Mouse (Mus musculus) liver, adult 2 months (tissue): ENCODE results near the gene Babam1. TPM values are rescaled to one million over a fixed set of nuclear protein-coding genes. Genes with fewer than 3 reads are reported as not detected.

Experiments
- DNase-seq: peaks from one replicate; pipeline ENCODE4 v3.0.0-alpha.2; 2011; ENCODE audit warnings: low read depth, low spot score; ENCODE audit errors: extremely low read depth
- H3K27ac ChIP-seq: fragments of 200-500 bp; replicated peaks from 2 replicates; pipeline ENCODE4 v1.5.1; 2012; ENCODE audit warnings: low read depth, mild to moderate bottlenecking, control low read depth, inconsistent platforms, low read length; ENCODE audit not compliant: insufficient read depth
- H3K27me3 ChIP-seq: fragments of 200-500 bp; 2 replicates; pipeline ENCODE4 v1.6.1; 2012; ENCODE audit warnings: mild to moderate bottlenecking, moderate library complexity, low read length, inconsistent platforms; ENCODE audit not compliant: control insufficient read depth, insufficient read depth
- H3K36me3 ChIP-seq: fragments of 200-500 bp; 2 replicates; pipeline ENCODE4 v1.6.1; 2012; ENCODE audit warnings: low read length, inconsistent platforms; ENCODE audit not compliant: control insufficient read depth, insufficient read depth
- H3K4me1 ChIP-seq: fragments of 200-500 bp; 2 replicates; pipeline ENCODE4 v1.6.1; 2011; ENCODE audit warnings: low read length; ENCODE audit not compliant: control insufficient read depth, insufficient read depth
- H3K4me3 ChIP-seq: fragments of 200-500 bp; 2 replicates; pipeline ENCODE4 v1.5.1; 2011; ENCODE audit warnings: low read depth, mild to moderate bottlenecking, control low read depth, low read length, moderate library complexity; ENCODE audit not compliant: insufficient read depth
- H3K79me2 ChIP-seq: fragments of 200-500 bp; 2 replicates; pipeline ENCODE4 v1.6.1; 2012; ENCODE audit warnings: inconsistent platforms, mild to moderate bottlenecking, low read length, moderate library complexity; ENCODE audit not compliant: control insufficient read depth, insufficient read depth
- H3K9ac ChIP-seq: fragments of 200-500 bp; 2 replicates; pipeline ENCODE4 v1.6.1; 2012; ENCODE audit warnings: low read depth, mild to moderate bottlenecking, control low read depth, inconsistent platforms, low read length
- CTCF ChIP-seq: fragments of 200-500 bp; IDR thresholded peaks from 2 replicates; pipeline ENCODE4 v1.5.1; 2011; ENCODE audit warnings: low read depth, low read length, control low read depth
- POLR2A ChIP-seq: fragments of 200-500 bp; IDR thresholded peaks from 2 replicates; pipeline ENCODE4 v1.6.1; 2011; ENCODE audit warnings: low read length, control low read depth; ENCODE audit not compliant: insufficient read depth; ENCODE audit errors: extremely low read depth
- WGBS: fragments of 180-500 bp; shearing (Covaris S2); methylation state at CpG from one replicate; pipeline ENCODE4 v1.1.7; 2018; 5-methylcytosine and 5-hydroxymethylcytosine counted together
- polyA plus RNA-seq: library from polyadenylated mRNA; depleted of rRNA; stranded (reverse); fragments of >200 nt; gene quantifications from 2 replicates; pipeline ENCODE4 v1.2.3, GENCODE M21; 2012
- total RNA-seq: library from RNA; depleted of rRNA; stranded (reverse); fragments of >200 nt; gene quantifications from 2 replicates; pipeline ENCODE4 v1.2.3, GENCODE M21; 2014

Gene Babam1
- total and polyA plus RNA-seq, 2 experiments: 42.7 to 106 TPM

DNA sequence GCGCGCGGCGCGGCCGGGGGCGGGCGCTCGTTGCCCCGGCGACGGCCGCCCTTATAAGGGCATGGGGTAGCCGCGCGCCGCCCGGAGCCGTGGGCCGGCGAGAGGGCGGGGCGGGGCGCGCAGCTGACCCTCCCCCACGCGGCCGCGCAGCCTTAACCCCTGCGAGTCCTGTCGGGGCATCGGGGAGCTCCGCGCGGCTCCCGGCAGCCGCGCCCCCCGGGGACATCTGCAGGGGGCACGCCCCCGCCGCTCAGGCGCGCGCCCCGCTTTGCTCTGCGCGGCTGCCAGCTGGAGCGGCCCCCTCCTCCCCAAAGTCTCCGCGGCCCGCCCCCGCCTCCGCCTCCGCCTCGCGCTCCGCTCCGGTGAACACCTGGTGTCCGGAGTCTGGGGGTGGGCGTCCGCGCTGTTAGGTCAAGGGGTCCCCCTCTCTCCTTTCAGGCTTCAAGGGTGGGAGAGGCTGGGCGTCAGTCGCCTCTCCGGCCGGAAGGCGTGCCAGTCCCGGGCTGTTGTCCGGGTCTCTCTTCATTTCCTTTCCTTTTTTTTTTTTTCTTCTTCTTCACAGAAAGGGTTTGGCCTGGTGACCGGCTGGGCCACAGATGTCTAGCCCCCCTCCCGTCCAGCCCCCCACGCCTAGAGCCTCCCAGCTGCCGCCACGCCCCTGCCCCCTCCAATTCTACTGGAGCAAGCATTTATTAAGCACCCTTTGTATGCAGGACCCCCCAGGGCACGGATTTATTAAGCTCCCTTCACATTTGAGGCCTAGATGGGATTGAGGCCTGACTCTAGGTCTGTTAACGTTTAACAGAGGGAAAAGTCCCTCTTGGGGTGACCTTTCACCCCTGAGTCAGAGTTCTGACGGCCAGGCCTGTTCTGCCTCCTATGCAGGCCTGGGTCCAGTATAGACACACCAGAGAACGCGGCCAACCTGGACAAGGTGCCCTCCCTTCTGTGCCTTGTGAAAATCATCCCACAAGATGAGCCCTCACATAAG is 14.4 kb upstream of the Babam1 start:
- peak; percentile 96 for DNase-seq
- Histone ChIP-seq H3K4me1 (peaks cover 21% of the 10 kb centered on the region), H3K27me3 (no peaks in the 10 kb centered on the region), H3K4me3 (peak overlapping the region; percentile 96), H3K79me2 (peaks cover 34% of the 10 kb centered on the region), H3K27ac (peak overlapping the region; percentile 95), H3K36me3 (peaks cover 2% of the 10 kb centered on the region; the same call in 1 of the 2 replicates), H3K9ac (peak overlapping the region; percentile 96)
- WGBS: under 1% methylated on average over 64 of the region's 80 CpGs
- TF ChIP-seq POLR2A: peak; percentile 57
- TF ChIP-seq CTCF: no peak

DNA sequence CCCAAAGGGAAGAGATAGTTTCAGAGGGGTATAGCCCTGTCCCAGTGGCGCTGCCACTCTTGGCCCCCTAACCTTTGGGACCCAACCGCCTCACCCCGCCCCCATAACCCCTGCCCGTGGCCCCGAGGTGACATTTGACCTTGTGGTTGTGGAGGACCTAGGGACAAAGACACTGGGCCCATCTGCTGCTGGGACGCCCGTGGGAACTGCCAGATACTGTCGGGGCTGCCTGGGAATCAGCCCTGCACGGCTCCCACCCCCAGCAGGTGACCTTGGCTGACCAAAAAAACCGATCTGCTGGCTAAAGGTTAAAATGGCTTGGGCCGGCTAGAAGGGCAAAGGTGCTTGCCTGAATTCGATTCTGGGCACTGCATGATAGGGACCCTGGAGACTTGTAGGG is 13.3 kb upstream of the Babam1 start:
- H3K27ac ChIP-seq: peak overlapping the region; percentile 95
- H3K36me3 ChIP-seq: no peaks in the 10 kb centered on the region
- TF ChIP-seq POLR2A (peak; percentile 51; the same call in 1 of the 2 replicates), CTCF (no peak)
- no peaks in the 10 kb centered on the region for H3K27me3 ChIP-seq
- peaks cover 17% of the 10 kb centered on the region for H3K4me1 ChIP-seq
- H3K79me2 ChIP-seq: peaks cover 31% of the 10 kb centered on the region
- H3K9ac ChIP-seq: peak overlapping the region; percentile 61
- peak overlapping the region; percentile 21; the same call in 1 of the 2 replicates for H3K4me3 ChIP-seq
- WGBS: 9% methylated on average over 12 of the region's 12 CpGs
- DNase-seq: peak; percentile 89

DNA sequence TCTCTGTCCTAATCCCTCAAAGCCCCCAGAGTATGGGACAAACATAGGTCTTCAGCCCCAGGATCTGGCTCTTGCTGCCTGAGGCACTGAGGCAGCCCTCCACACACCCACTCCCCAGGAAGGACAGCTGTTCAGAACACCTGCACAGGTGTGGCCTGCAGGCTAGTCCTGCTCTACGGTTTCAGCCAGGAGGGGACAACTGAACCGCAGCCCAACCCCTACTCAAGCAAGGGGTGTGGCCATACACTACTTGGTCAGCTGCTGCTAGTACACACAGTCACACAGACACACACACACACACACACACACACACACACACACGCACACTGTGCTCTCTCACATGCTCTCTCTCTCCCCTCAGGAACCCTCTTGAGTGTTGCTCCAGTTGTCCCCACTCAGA is 12.8 kb upstream of the Babam1 start:
- Histone ChIP-seq H3K79me2 (peaks cover 28% of the 10 kb centered on the region), H3K4me3 (peak overlapping the region; percentile 1; the same call in 1 of the 2 replicates), H3K9ac (peak overlapping the region; percentile 54), H3K27me3 (no peaks in the 10 kb centered on the region), H3K36me3 (no peaks in the 10 kb centered on the region), H3K4me1 (peaks cover 12% of the 10 kb centered on the region), H3K27ac (peak overlapping the region; percentile 95)
- peak; percentile 57 for DNase-seq
- 16% methylated on average over 3 of the region's 3 CpGs for WGBS
- no peak for TF ChIP-seq POLR2A
- TF ChIP-seq CTCF: no peak

DNA sequence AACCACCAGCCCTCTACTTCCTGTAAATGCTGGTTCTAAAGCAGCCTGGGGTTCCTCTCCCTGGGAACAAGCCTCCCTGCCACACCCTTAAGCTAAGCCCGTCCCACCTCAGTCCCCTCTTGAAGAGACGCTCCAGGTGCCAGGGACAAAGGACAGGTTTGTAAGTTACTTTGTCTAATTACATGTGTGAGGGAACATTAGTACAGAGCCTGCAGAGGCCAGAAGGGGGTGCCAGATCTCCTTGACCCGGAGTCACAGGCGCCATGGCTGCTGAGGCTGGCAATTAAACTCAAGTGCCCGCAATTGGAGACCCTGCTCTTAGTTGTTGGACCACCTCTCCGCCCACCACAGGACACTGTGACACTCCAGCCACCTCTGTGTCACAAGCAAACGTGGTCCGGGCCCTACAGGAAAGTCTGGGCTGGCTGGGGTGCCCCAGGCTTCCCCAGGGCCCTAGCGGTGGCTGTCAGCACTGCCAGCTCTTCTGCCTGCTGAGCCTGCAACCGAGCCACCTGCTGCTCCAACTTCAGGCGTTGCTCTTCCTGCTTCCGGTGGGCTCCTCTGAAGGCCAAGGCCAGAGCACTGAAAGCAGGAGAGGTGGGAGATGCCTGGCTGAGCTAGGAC is 11.3 kb upstream of the Babam1 start:
- 89% methylated on average over 12 of the region's 12 CpGs for WGBS
- DNase-seq: peak; percentile 31
- no peaks in the 10 kb centered on the region for H3K27me3 ChIP-seq
- H3K27ac ChIP-seq: no peak overlapping the region
- H3K4me1 ChIP-seq: peaks cover 8% of the 10 kb centered on the region; the same call in 1 of the 2 replicates
- H3K9ac ChIP-seq: no peak overlapping the region
- no peaks in the 10 kb centered on the region for H3K36me3 ChIP-seq
- peaks cover 14% of the 10 kb centered on the region for H3K79me2 ChIP-seq
- TF ChIP-seq POLR2A: no peak
- TF ChIP-seq CTCF: peak; percentile 61
- no peak overlapping the region for H3K4me3 ChIP-seq

DNA sequence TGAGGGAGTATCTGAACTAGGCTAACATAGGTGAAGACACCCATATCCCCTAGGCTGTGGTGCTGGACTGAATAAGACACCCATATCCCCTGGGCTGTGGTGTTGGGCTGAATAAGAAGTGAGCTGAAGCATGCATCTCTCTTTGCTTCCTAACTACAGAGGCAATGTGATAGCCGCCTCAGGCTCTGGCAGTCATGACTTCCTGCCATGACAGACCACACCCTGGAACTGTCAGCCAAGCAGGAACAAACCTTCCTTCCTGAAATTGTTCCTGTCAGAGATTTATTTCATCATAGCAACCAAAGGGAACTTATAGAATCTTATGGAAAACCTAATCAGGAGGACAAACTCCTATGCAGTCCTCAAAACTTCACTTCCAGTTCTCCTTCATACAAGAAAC is 8.4 kb upstream of the Babam1 start:
- peak; percentile 23 for DNase-seq
- no peak overlapping the region for H3K4me3 ChIP-seq
- 56% methylated on average over 1 of the region's 1 CpGs for WGBS
- H3K36me3 ChIP-seq: no peaks in the 10 kb centered on the region
- no peaks in the 10 kb centered on the region for H3K27me3 ChIP-seq
- H3K79me2 ChIP-seq: no peaks in the 10 kb centered on the region
- TF ChIP-seq POLR2A: no peak
- TF ChIP-seq CTCF: no peak
- no peak overlapping the region for H3K27ac ChIP-seq
- H3K4me1 ChIP-seq: peaks cover 9% of the 10 kb centered on the region; the same call in 1 of the 2 replicates
- no peak overlapping the region for H3K9ac ChIP-seq
